Mouse (Mus musculus) G1E (cell line): ENCODE results near the gene Pde4d. TPM values are rescaled to one million over a fixed set of nuclear protein-coding genes. Genes with fewer than 3 reads are reported as not detected.

Experiments used
- ATAC-seq: 2 replicates; pipeline ENCODE4 v1.8.0; 2016; ENCODE audit warnings: mild to moderate bottlenecking; ENCODE audit not compliant: insufficient number of reproducible peaks, poor library complexity, low FRiP score, severe bottlenecking; ENCODE audit errors: extremely low read depth
- DNase-seq: peaks from one replicate; pipeline ENCODE4 v3.0.0; 2012; ENCODE audit warnings: low spot score
- H3K27me3 ChIP-seq: 2 replicates; pipeline ENCODE4 v1.6.1; 2012; ENCODE audit warnings: mild to moderate bottlenecking, low read length, inconsistent platforms; ENCODE audit not compliant: insufficient read depth
- H3K36me3 ChIP-seq: replicated peaks from 2 replicates; pipeline ENCODE3; 2012; ENCODE audit warnings: mild to moderate bottlenecking, inconsistent platforms
- H3K4me1 ChIP-seq: 2 replicates; pipeline ENCODE4 v1.6.1; 2012; ENCODE audit warnings: low read depth, low read length, inconsistent platforms, mixed read lengths; ENCODE audit not compliant: insufficient read depth
- H3K4me3 ChIP-seq: 2 replicates; pipeline ENCODE4 v1.5.1; 2012; ENCODE audit warnings: low read depth, mild to moderate bottlenecking, inconsistent platforms, low read length, moderate library complexity, mixed read lengths
- H3K9me3 ChIP-seq: replicated peaks from 2 replicates; pipeline ENCODE4 v1.6.1; 2012; ENCODE audit warnings: inconsistent platforms
- CTCF ChIP-seq: IDR thresholded peaks from 2 replicates; pipeline ENCODE4 v1.5.1; 2012; ENCODE audit warnings: low read depth, low read length, inconsistent platforms, mixed read lengths
- GATA1 ChIP-seq: IDR thresholded peaks from 2 replicates; pipeline ENCODE4 v1.6.1; 2012; ENCODE audit warnings: borderline replicate concordance, low read length, inconsistent platforms, mixed read lengths
- GATA2 ChIP-seq: IDR thresholded peaks from 2 replicates; pipeline ENCODE4 v1.6.1; 2012; ENCODE audit warnings: low read depth, low read length, inconsistent platforms, borderline replicate concordance
- POLR2AphosphoS5 ChIP-seq: IDR thresholded peaks from 2 replicates; pipeline ENCODE4 v1.6.1; 2012; ENCODE audit warnings: low read depth, low read length, inconsistent platforms; ENCODE audit not compliant: insufficient replicate concordance
- TAL1 ChIP-seq: conservative IDR thresholded peaks from 2 replicates; pipeline ENCODE4 v1.6.1; 2012; ENCODE audit warnings: low read depth, low read length, inconsistent platforms, mixed read lengths
- polyA plus RNA-seq: library from polyadenylated mRNA; stranded (reverse); fragments of >175 nt; gene quantifications from 2 replicates; pipeline ENCODE4 v1.2.3, GENCODE M21; 2012
- total RNA-seq, 2 experiments: library from RNA; stranded (forward) in 1 of 2; stranded (reverse) in 1 of 2; fragments of 200-1000 nt in 1 of 2; fragments of >200 nt in 1 of 2; fragmentation: Nextera tagmentation in 1 of 2; gene quantifications; 2 replicates each; pipeline ENCODE4 v1.2.3; 2014 to 2017

Pde4d gene
- total and polyA plus RNA-seq, 3 experiments = 8.2 to 124 (median 22.6) TPM

- Histone ChIP-seq H3K9me3 (no peaks in the 10 kb centered on the region), H3K27me3 (no peaks in the 10 kb centered on the region; the same call in 1 of the 2 replicates), H3K4me1 (no peaks in the 10 kb centered on the region), H3K4me3 (no peak overlapping the region), H3K36me3 (no peaks in the 10 kb centered on the region)
- ATAC-seq (no peak), DNase-seq (no peak)
- TF ChIP-seq CTCF (no peak), GATA1 (no peak), POLR2AphosphoS5 (no peak), GATA2 (no peak), TAL1 (no peak)
Observed at GRCm38 (mm10) chr13:109169335-109169606, 719.5 kb downstream of the Pde4d start.

DNA sequence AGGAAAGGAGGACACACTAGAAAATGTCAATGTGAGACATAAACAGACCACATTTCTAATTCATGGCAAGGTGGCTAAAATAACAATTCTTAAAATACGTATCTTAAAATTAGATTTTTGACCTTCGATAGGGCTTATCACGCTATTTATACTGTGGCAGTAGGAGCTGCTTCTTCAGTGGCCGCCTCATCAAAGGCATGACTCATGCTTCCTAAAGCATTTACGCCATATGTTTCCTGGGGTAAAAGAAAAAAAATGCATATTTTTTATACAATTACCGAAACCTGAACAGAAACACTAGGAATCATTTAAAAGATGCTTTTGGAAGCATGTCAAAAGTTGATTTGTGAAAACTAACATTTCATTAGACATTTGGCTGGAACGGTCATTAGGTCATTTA, 721.9 kb downstream of the Pde4d start:
- Histone ChIP-seq H3K4me3 (no peak overlapping the region), H3K36me3 (no peaks in the 10 kb centered on the region), H3K9me3 (no peaks in the 10 kb centered on the region), H3K4me1 (no peaks in the 10 kb centered on the region), H3K27me3 (peaks cover 5% of the 10 kb centered on the region; the same call in 1 of the 2 replicates)
- no peak for ATAC-seq
- no peak for TF ChIP-seq GATA1
- no peak for TF ChIP-seq CTCF
- no peak for TF ChIP-seq POLR2AphosphoS5
- no peak for TF ChIP-seq GATA2
- TF ChIP-seq TAL1 = no peak
- no peak for DNase-seq

GRCm38 (mm10) chr13:109175281-109175680, 725.5 kb downstream of the Pde4d start:
- no peak for TF ChIP-seq CTCF
- TF ChIP-seq POLR2AphosphoS5 = no peak
- TF ChIP-seq GATA2 = no peak
- TF ChIP-seq TAL1 = no peak
- TF ChIP-seq GATA1 = no peak
- ATAC-seq (no peak), DNase-seq (no peak)
- H3K27me3 ChIP-seq = peaks cover 5% of the 10 kb centered on the region; the same call in 1 of the 2 replicates
- no peaks in the 10 kb centered on the region for H3K4me1 ChIP-seq
- H3K4me3 ChIP-seq = no peak overlapping the region
- H3K9me3 ChIP-seq = no peaks in the 10 kb centered on the region
- H3K36me3 ChIP-seq = no peaks in the 10 kb centered on the region

DNA sequence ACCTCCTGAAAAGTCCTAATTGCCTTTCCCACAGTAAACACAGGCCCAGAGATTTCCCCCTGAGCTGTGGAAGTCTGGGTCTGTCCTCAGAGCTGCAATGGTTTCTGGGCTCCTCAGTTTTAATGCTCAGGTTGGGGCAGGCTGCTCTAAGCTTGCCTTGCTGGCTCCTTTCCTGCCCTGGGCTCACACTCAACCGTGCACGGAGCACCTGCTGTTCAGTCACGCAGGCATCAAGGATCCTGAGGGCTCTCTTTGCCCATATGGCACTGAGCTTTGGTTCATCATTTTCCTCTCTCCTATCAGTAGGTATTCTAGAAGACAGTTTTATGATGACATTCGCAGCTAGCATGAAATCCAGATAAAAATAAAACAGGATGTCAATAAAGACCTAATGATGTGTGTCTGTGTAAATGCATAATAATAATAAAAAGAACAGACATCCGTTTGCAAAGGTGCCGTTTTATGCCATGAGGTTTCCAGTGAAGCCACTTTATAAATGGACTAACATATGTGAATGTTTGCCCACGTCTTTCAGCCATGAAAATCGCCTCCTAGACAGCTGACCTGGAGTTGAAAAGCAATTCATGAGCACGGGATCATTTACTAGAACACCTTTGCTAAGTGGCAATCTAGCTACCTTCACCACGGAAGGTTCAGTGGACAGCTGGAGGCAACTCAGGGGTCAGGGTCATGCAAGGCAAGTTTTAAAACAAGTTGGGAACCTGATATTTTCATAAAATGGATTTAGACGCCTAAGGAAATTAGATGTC, 726.3 kb downstream of the Pde4d start:
- H3K4me1 ChIP-seq = no peaks in the 10 kb centered on the region
- no peak overlapping the region for H3K4me3 ChIP-seq
- no peak for TF ChIP-seq GATA2
- TF ChIP-seq POLR2AphosphoS5 = no peak
- DNase-seq (no peak), ATAC-seq (no peak)
- H3K9me3 ChIP-seq = no peaks in the 10 kb centered on the region
- H3K36me3 ChIP-seq = no peaks in the 10 kb centered on the region
- H3K27me3 ChIP-seq = peaks cover 5% of the 10 kb centered on the region; the same call in 1 of the 2 replicates

DNA sequence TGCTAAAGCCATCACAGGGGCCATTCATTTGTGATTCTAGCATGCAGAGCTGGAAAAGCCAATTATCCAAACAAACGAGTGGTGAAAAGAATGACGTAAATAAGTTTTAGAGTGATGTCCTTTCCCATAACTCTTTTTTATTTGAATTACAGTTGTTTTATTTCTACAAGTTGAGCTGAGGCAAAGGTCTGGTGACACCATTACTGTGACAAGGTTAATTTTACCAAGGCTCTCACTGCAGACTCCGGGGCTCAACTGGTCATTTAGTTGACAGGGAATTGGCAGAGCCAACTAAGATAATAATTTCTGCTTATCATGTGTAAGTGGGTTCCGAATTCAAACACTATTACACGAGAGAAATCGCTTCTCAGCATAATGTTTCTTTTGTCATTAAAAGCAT, 731.6 kb downstream of the Pde4d start:
- DNase-seq = no peak
- Histone ChIP-seq H3K36me3 (no peaks in the 10 kb centered on the region), H3K4me1 (no peaks in the 10 kb centered on the region), H3K27me3 (0 out of 2 replicates have a peak, but pooled peaks cover 5% of the 10 kb centered on the region), H3K9me3 (no peaks in the 10 kb centered on the region), H3K4me3 (no peak overlapping the region)
- no peak for ATAC-seq
- no peak for TF ChIP-seq POLR2AphosphoS5
- no peak for TF ChIP-seq GATA1
- no peak for TF ChIP-seq CTCF
- no peak for TF ChIP-seq GATA2
- TF ChIP-seq TAL1 = no peak

GRCm38 (mm10) chr13:109190652-109191051, 740.9 kb downstream of the Pde4d start:
- Histone ChIP-seq H3K27me3 (no peaks in the 10 kb centered on the region), H3K4me1 (no peaks in the 10 kb centered on the region), H3K4me3 (no peak overlapping the region), H3K9me3 (no peaks in the 10 kb centered on the region), H3K36me3 (no peaks in the 10 kb centered on the region)
- no peak for DNase-seq
- TF ChIP-seq POLR2AphosphoS5 (no peak), GATA1 (no peak), GATA2 (no peak), CTCF (no peak), TAL1 (no peak)
- ATAC-seq = no peak
